Mouse (Mus musculus) hindbrain, embryonic 14.5 days (tissue): ENCODE measurements around the gene Rimbp2. TPM values are rescaled to one million over a fixed set of nuclear protein-coding genes. Genes with fewer than 3 reads are reported as not detected.

Source experiments
- ATAC-seq: fragments of 200-750 bp; cut with Nextera tagmentation; 2 replicates; pipeline ENCODE4 v1.8.0; 2017; ENCODE audit warnings: moderate number of reproducible peaks, mild to moderate bottlenecking, moderate TSS enrichment, moderate library complexity; ENCODE audit not compliant: low FRiP score
- DNase-seq: peaks from one replicate; pipeline ENCODE4 v3.0.0-alpha.2; 2015; ENCODE audit warnings: low spot score
- H3K27ac ChIP-seq: fragments of 300-500 bp; sonication (generic); 2 replicates; pipeline ENCODE4 v1.5.1; 2014; ENCODE audit warnings: mild to moderate bottlenecking, moderate library complexity
- H3K27me3 ChIP-seq: fragments of 300-500 bp; sonication (generic); 2 replicates; pipeline ENCODE4 v1.6.1; 2014; ENCODE audit warnings: mild to moderate bottlenecking, low read length, mixed read lengths; ENCODE audit not compliant: control insufficient read depth, insufficient read depth
- H3K36me3 ChIP-seq: fragments of 300-500 bp; sonication (generic); replicated peaks from 2 replicates; pipeline ENCODE4 v1.6.1; 2014; ENCODE audit not compliant: control insufficient read depth, insufficient read depth
- H3K4me1 ChIP-seq: fragments of 300-500 bp; sonication (generic); replicated peaks from 2 replicates; pipeline ENCODE4 v1.6.1; 2014; ENCODE audit warnings: antibody characterized with exemption, low read length, mixed read lengths; ENCODE audit not compliant: control insufficient read depth, insufficient read depth
- H3K4me2 ChIP-seq: fragments of 300-500 bp; sonication (generic); replicated peaks from 2 replicates; pipeline ENCODE4 v1.6.1; 2014; ENCODE audit warnings: mild to moderate bottlenecking, moderate library complexity
- H3K4me3 ChIP-seq: fragments of 300-500 bp; sonication (generic); replicated peaks from 2 replicates; pipeline ENCODE4 v1.5.1; 2014; ENCODE audit warnings: mild to moderate bottlenecking, low read length
- H3K9ac ChIP-seq: fragments of 300-500 bp; sonication (generic); 2 replicates; pipeline ENCODE4 v1.6.1; 2014
- H3K9me3 ChIP-seq: fragments of 300-500 bp; sonication (generic); 2 replicates; pipeline ENCODE4 v1.6.1; 2016; ENCODE audit warnings: low read length; ENCODE audit not compliant: control insufficient read depth
- WGBS: fragments of 180-500 bp; shearing (Covaris S2); extraction: QIAGEN DNeasy Blood & Tissue Kit; methylation state at CpG from one replicate; pipeline ENCODE4 v1.1.7; 2014; 5-methylcytosine and 5-hydroxymethylcytosine counted together
- polyA plus RNA-seq: library from polyadenylated mRNA; unstranded; fragments of >200 nt; fragmentation: Nextera tagmentation; extraction: Ambion mirVana; gene quantifications from 2 replicates; pipeline ENCODE4 v1.2.1, GENCODE M21; 2014

Rimbp2 gene
- polyA plus RNA-seq, 1 experiment from 2014 or later = 8.9 TPM

DNA sequence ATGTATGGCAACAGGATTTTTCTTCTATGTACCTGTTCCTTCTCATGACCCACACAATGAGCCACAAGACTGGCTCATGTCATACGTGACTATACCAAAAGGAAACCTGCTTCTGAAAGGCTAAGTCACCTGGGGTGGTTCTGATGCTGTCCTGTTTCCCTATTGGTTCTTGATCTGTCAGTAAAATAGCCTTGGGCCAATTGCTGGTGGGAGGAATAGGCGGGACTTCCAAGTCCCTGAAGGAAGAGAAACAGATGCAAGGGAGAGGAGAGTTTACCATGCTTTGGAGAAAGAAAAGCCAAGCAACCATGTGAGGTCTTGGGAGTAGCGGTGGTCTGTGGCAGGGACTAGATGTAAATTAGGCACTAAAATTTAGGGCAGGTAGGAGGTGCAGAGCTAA lies 81.6 kb downstream of the Rimbp2 start:
- Histone ChIP-seq H3K9me3 (no peaks in the 10 kb centered on the region), H3K4me2 (no peak overlapping the region), H3K4me1 (no peaks in the 10 kb centered on the region), H3K27me3 (no peaks in the 10 kb centered on the region), H3K4me3 (no peak overlapping the region), H3K9ac (no peak overlapping the region), H3K27ac (no peak overlapping the region), H3K36me3 (no peaks in the 10 kb centered on the region)
- WGBS = 69% methylated on average over 3 of the region's 3 CpGs
- DNase-seq = no peak
- no peak for ATAC-seq

DNA sequence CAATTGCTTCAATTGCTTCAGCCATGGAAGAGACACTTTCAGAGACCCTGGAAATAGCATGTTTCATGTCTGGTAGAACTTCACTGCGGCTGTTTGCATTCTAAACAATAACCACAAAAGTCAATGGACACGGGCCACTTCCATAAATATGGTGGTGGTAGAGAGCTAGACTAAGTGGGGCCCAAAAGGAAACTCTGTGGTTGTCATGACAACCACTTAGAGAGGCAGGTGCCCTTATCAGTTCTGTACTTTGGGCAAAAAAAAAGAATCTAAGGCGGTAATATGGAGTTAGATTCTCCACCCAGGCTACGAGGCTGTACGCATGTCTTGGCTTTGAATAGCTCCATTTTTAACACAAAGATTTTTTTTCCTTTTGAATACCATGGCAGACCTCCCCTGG lies 86.5 kb downstream of the Rimbp2 start:
- H3K27me3 ChIP-seq = no peaks in the 10 kb centered on the region
- H3K9me3 ChIP-seq = no peaks in the 10 kb centered on the region
- WGBS = 68% methylated on average over 5 of the region's 5 CpGs
- no peak overlapping the region for H3K4me2 ChIP-seq
- no peak overlapping the region for H3K27ac ChIP-seq
- no peaks in the 10 kb centered on the region for H3K36me3 ChIP-seq
- no peak overlapping the region for H3K4me3 ChIP-seq
- H3K4me1 ChIP-seq = no peaks in the 10 kb centered on the region
- ATAC-seq (no peak), DNase-seq (no peak)
- H3K9ac ChIP-seq = no peak overlapping the region

DNA sequence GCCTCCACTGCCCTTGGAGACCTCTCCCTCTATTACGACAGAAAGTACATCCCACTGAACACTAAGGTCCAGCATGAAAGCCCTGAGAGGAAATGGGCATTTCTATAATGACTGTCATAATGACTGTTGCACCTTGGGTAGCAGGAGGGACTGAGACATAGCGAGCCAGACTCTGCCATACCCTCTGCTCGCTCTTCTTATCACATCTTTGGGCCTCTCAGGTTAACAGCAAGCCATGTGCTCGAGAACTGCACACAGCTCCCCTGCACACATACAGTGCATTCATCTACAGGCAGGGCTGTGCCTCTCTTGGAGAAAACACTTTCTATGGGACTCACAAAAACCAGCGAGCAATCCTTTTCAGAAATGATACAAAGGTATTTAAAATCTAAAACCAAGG lies 87.0 kb downstream of the Rimbp2 start:
- Histone ChIP-seq H3K27me3 (no peaks in the 10 kb centered on the region), H3K36me3 (no peaks in the 10 kb centered on the region), H3K9ac (no peak overlapping the region), H3K4me3 (no peak overlapping the region), H3K9me3 (no peaks in the 10 kb centered on the region), H3K4me2 (no peak overlapping the region), H3K4me1 (no peaks in the 10 kb centered on the region), H3K27ac (no peak overlapping the region)
- DNase-seq (no peak), ATAC-seq (no peak)
- WGBS = 86% methylated on average over 5 of the region's 5 CpGs

DNA sequence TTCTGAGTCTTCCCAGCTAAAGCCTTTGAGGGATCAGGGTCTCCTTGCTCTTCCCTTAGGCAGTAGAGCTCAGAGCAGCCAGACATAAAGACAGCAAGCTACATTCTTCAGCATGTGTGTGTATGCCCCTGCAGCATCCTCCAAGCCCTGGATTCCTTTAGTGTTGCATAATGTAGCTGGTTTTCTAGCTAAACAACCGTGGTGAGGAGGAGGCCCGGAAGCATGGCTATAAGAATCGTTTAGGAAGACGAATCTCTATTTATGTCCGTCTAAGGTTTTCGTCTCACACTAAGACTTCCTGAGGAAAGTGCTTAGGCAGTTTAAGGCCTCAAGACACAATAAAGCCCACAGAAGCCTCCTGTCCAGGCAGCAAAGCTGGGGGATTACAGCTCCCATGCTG lies 89.8 kb downstream of the Rimbp2 start:
- 73% methylated on average over 6 of the region's 6 CpGs for WGBS
- no peaks in the 10 kb centered on the region for H3K9me3 ChIP-seq
- H3K4me3 ChIP-seq = no peak overlapping the region
- H3K4me2 ChIP-seq = no peak overlapping the region
- H3K27me3 ChIP-seq = no peaks in the 10 kb centered on the region
- no peak overlapping the region for H3K27ac ChIP-seq
- no peaks in the 10 kb centered on the region for H3K36me3 ChIP-seq
- no peak for DNase-seq
- H3K4me1 ChIP-seq = no peaks in the 10 kb centered on the region
- no peak for ATAC-seq
- no peak overlapping the region for H3K9ac ChIP-seq

DNA sequence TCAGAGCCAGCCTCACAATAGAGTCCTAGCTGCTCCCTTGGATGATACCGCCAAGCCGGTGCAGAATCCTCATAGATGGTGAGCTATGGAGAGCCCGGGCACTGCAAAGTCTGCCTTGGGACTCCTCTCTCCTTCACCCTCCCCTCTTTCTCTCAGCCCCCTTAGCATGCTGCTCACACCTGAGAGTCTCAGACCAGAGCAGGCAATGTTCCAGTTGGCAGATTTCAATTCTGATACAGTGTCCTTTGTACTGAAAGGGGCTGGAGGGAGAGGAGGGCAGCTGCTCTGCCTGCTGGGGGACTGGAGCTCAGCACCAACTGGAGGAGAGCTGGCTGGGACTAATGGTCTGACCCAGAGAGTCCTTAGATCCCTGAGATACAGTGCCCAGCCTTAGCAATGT lies 92.4 kb downstream of the Rimbp2 start:
- peak; percentile 27; the same call in 1 of the 2 replicates for ATAC-seq
- no peak overlapping the region for H3K27ac ChIP-seq
- H3K4me1 ChIP-seq = no peaks in the 10 kb centered on the region
- no peak overlapping the region for H3K4me3 ChIP-seq
- H3K9me3 ChIP-seq = no peaks in the 10 kb centered on the region
- no peak overlapping the region for H3K4me2 ChIP-seq
- no peak overlapping the region for H3K9ac ChIP-seq
- H3K36me3 ChIP-seq = no peaks in the 10 kb centered on the region
- 88% methylated on average over 3 of the region's 3 CpGs for WGBS
- H3K27me3 ChIP-seq = no peaks in the 10 kb centered on the region
- no peak for DNase-seq

DNA sequence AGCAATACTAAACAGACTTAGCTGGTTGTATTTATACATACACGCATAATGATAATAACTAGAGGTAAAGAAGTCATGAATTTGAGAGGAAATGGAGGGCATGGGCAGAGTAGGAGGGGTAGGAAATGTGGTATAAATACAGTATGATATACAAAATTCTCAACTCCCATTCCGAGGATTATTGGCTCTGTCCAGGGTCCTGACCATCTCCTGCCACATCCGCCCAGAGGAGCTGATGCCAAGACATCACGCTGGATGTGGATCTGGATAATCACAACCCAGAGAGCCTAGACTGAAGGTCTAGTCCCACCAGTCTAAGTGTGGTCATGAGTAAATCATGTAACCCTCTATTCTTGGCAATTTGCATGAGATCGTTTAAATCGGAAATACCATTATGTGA lies 100.5 kb downstream of the Rimbp2 start:
- H3K9me3 ChIP-seq = no peaks in the 10 kb centered on the region
- H3K36me3 ChIP-seq = no peaks in the 10 kb centered on the region
- no peak overlapping the region for H3K4me3 ChIP-seq
- H3K27ac ChIP-seq = no peak overlapping the region
- H3K27me3 ChIP-seq = no peaks in the 10 kb centered on the region
- H3K4me2 ChIP-seq = no peak overlapping the region
- 71% methylated on average over 6 of the region's 6 CpGs for WGBS
- H3K9ac ChIP-seq = no peak overlapping the region
- ATAC-seq = no peak
- peak; percentile 37 for DNase-seq
- no peaks in the 10 kb centered on the region for H3K4me1 ChIP-seq

DNA sequence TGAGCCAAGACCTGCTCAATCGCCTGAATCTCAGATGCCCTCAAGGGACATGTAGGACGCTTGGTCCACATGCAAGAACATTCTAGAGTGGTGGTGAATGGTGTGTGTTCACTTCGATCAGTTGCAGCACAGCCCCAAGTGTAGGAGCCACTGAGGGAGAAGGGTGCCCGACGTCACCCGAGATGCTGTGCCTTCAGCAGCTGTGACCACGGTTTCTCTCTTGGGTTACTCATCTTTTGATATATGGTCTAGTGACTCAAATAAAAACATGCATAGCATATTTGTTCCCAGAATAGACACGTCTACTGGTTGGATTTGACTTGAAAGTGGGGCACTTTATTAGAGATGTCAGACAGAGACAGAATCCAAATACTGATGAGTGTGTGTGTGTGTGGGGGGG lies 105.5 kb downstream of the Rimbp2 start:
- 87% methylated on average over 8 of the region's 8 CpGs for WGBS
- no peak overlapping the region for H3K9ac ChIP-seq
- peaks cover 6% of the 10 kb centered on the region; the same call in 1 of the 2 replicates for H3K9me3 ChIP-seq
- H3K36me3 ChIP-seq = 0 out of 2 replicates have a peak, but pooled peaks cover 9% of the 10 kb centered on the region
- H3K4me1 ChIP-seq = no peaks in the 10 kb centered on the region
- no peak for DNase-seq
- H3K4me3 ChIP-seq = no peak overlapping the region
- no peak overlapping the region for H3K27ac ChIP-seq
- H3K4me2 ChIP-seq = no peak overlapping the region
- H3K27me3 ChIP-seq = no peaks in the 10 kb centered on the region
- ATAC-seq = no peak

DNA sequence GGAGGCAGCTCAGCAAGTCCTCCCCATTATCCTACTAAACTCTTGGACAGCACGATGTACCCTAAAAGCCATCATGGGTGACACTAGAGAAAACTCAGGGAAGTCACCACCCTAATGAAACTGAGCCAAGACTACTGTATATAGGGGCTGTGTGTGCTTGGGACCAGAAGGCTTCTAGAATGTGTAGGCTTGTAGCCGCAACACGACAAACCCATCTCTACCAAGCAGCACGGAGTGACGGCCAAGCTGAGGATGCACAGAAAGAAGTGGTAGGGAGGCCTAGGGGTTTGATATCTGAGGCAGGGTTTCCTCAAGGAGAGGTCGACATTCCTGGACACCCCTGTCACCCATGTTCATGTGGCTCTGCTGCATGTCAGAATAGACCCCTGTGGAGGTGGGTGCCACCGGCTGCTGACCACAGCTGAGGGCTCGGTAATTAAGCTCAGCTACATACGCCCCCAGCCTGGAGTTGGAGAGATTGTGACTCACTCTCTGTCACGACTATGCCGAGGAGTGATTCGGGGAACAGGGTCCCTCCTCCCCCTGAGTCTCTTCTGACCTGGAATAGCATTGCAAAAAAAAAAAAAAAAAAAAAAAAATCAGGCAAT lies 106.7 kb downstream of the Rimbp2 start:
- ATAC-seq (no peak), DNase-seq (no peak)
- Histone ChIP-seq H3K36me3 (0 out of 2 replicates have a peak, but pooled peaks cover 9% of the 10 kb centered on the region), H3K9ac (no peak overlapping the region), H3K4me1 (no peaks in the 10 kb centered on the region), H3K4me2 (no peak overlapping the region), H3K4me3 (no peak overlapping the region), H3K9me3 (peaks cover 6% of the 10 kb centered on the region; the same call in 1 of the 2 replicates), H3K27ac (no peak overlapping the region), H3K27me3 (no peaks in the 10 kb centered on the region)
- WGBS = 91% methylated on average over 12 of the region's 12 CpGs

DNA sequence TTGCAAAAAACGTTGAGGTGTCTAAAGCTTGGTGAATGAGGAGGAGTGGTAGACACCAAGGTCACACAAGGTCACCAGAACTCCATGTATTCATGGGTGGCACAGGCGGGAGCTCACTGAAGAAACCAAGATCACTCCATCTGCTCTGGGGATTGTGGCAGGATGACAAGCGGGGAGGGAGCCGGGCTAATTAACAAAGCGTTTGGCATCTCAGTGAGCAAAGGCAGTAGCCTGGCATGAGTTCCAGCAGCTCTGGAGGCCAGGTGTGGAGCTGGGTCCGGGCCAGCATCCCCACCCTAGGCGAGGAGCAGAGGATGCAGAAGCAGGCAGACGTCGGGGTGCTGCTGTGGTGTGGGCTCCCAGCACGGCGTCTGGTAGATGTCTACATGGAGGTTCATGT lies 108.3 kb downstream of the Rimbp2 start:
- Histone ChIP-seq H3K36me3 (0 out of 2 replicates have a peak, but pooled peaks cover 9% of the 10 kb centered on the region), H3K4me1 (no peaks in the 10 kb centered on the region), H3K4me3 (no peak overlapping the region), H3K4me2 (no peak overlapping the region), H3K9me3 (peaks cover 6% of the 10 kb centered on the region; the same call in 1 of the 2 replicates), H3K27ac (no peak overlapping the region), H3K9ac (no peak overlapping the region), H3K27me3 (no peaks in the 10 kb centered on the region)
- ATAC-seq (no peak), DNase-seq (no peak)
- WGBS = 79% methylated on average over 11 of the region's 11 CpGs

DNA sequence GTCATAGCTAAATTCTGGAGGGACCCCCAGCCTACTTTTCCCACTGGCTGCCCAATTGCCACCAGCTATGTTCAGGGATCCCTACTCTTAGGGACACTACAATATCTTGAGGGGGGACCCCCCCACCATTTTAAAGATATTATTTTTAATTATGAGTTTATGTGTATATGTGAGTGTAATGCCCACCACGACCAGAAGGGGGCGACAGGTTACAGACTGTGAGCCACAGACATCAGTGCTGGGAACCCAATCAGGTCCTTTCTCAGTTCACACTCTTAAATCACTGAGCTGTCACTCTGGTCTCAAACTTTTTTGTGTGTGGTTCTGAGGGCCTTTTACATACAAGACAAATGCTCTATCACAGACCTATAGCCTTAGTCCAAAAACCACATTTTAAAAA lies 109.3 kb downstream of the Rimbp2 start:
- DNase-seq (no peak), ATAC-seq (no peak)
- 0 out of 2 replicates have a peak, but pooled peaks cover 9% of the 10 kb centered on the region for H3K36me3 ChIP-seq
- no peak overlapping the region for H3K4me3 ChIP-seq
- no peak overlapping the region for H3K27ac ChIP-seq
- no peak overlapping the region for H3K9ac ChIP-seq
- no peaks in the 10 kb centered on the region for H3K27me3 ChIP-seq
- H3K9me3 ChIP-seq = peaks cover 6% of the 10 kb centered on the region; the same call in 1 of the 2 replicates
- WGBS = 50% methylated on average over 2 of the region's 2 CpGs
- no peak overlapping the region for H3K4me2 ChIP-seq
- no peaks in the 10 kb centered on the region for H3K4me1 ChIP-seq
